Mouse (Mus musculus) bone marrow macrophage, adult 2 months (primary cell): ENCODE measurements around the gene Fcrl6.

Source experiments
- CTCF ChIP-seq: IDR thresholded peaks from 2 replicates; pipeline ENCODE4 v1.5.1; 2012; ENCODE audit warnings: low read depth, mild to moderate bottlenecking, low read length, moderate library complexity
- POLR2A ChIP-seq: IDR thresholded peaks from 2 replicates; pipeline ENCODE4 v1.6.1; 2012; ENCODE audit warnings: mild to moderate bottlenecking, low read depth, low read length, borderline replicate concordance

DNA sequence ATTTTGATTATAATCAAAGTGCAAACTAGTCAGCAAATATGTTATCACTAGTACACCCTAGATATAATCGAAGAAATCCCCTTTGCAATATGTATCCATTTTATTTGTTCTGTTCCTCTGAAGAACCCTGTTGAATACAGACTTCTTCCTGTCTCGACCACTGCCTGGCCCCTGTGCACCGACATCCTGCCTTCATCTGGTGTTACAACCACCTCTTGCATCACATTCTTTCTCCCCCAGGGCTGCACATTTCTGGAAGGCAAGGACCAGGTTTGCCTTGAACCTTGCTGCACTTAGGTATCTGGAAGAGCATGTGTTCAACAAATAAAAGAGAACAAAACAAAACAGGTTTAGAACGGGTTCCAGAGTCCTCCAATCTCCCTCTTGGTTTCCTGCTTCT is 13.1 kb upstream of the Fcrl6 start:
- no peak for TF ChIP-seq CTCF
- TF ChIP-seq POLR2A: no peak
